In the genomic region with DNA sequence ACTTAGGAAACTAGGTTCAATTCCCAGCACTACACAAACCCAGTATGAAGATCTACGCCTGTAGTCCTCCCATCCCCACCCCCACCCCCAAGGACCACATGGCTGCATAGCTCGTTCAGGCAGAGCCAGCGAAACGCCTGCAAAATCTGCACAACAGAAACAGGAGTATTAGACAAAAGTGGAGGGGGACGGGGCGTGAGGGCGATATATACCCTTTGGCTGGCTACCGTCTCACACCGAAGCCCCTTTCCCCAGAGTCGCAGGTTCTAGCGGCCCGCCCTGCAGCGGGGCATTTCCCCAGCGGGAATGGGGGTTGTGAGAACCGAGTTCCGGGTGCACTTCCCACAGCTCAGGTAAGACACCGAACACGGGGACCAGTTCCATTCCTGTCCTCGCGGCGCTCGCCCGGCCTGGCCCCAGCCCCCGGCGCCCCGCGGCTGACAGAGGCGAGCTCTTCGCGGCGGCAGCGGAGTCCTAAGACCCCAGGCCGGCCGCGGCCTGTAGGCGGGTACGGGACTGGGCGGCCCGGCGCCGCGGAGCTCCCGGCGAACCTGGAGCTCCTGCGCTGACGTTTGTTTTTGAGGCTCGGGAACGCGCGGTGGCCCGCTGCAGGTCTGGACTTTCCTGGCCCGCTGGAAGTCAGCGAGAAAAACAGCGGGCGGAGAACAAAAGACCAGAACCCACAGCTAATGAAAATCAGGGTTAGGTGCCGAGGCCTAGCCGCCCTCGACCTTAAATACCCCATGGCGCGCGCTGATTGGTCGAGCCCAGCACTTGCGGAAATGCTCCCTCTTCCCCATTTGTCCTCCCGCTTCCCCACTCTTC, we compare ENCODE assay signal across 7 mouse cellular contexts. TPM values are rescaled to one million over a fixed set of nuclear protein-coding genes. Genes with fewer than 3 reads are reported as not detected.
DNase-seq lines count a peak whose midpoint lies in the region; ATAC-seq and TF ChIP-seq lines count a peak whose summit lies in the region.

No protein-coding gene starts in this region.

- peaks cover 18% of the 10 kb centered on the region for H3K27me3 ChIP-seq in intestine, embryonic 14.5 days (replicated peaks; ENCODE audit: control insufficient read depth, insufficient read depth, low read length)
- peaks cover 7% of the 10 kb centered on the region; the same call in 1 of the 2 replicates for H3K27me3 ChIP-seq in limb, embryonic 11.5 days (ENCODE audit: control insufficient read depth, insufficient read depth, low read length)
- peaks cover 26% of the 10 kb centered on the region for H3K27me3 ChIP-seq in midbrain, embryonic 13.5 days
- H3K27me3 ChIP-seq in small intestine, adult 2 months (ENCODE audit: control insufficient read depth, insufficient read depth, low read length): peaks cover 9% of the 10 kb centered on the region

- peak overlapping the region; percentile 62 for H3K4me3 ChIP-seq in intestine, embryonic 14.5 days (ENCODE audit: low read depth, low read length)
- peak overlapping the region; percentile 63 for H3K4me3 ChIP-seq in limb, embryonic 11.5 days (ENCODE audit: low read depth, low read length)
- peak overlapping the region; percentile 60 for H3K4me3 ChIP-seq in midbrain, embryonic 13.5 days (replicated peaks)
- H3K4me3 ChIP-seq in small intestine, adult 2 months (ENCODE audit: low read depth, low read length): peak overlapping the region; percentile 77

- TF ChIP-seq CTCF in small intestine, adult 2 months (IDR thresholded peaks at IDR 0.05; ENCODE audit: extremely low read depth, insufficient read length, insufficient replicate concordance, low read depth, low read length): no peak

- peak overlapping the region; percentile 78 for H3K27ac ChIP-seq in intestine, embryonic 14.5 days (ENCODE audit: low read depth)
- H3K27ac ChIP-seq in limb, embryonic 11.5 days (replicated peaks; ENCODE audit: low read depth, low read length): peak overlapping the region; percentile 97
- peak overlapping the region; percentile 85 for H3K27ac ChIP-seq in midbrain, embryonic 13.5 days
- H3K27ac ChIP-seq in small intestine, adult 2 months (ENCODE audit: insufficient read depth, low read depth, low read length): peak overlapping the region; percentile 26

- peak; percentile 92 for ATAC-seq in intestine, embryonic 14.5 days (replicated peaks; ENCODE audit: low FRiP score, low TSS enrichment, low read depth)
- peak; percentile 84 for ATAC-seq in limb, embryonic 11.5 days (ENCODE audit: insufficient number of reproducible peaks, low FRiP score, low TSS enrichment, low read depth)
- peak; percentile 91 for ATAC-seq in midbrain, embryonic 13.5 days

- DNase-seq in adrenal gland, adult 18-20 months (ENCODE audit: low spot score in 2 of 2): peak; percentile 66 to 79
- DNase-seq in embryo, embryonic 10 days (ENCODE audit: low spot score): peak; percentile 94
- DNase-seq in gastrocnemius, postnatal 14 days: peak; percentile 69
- peak; percentile 92 for DNase-seq in intestine, embryonic 14.5 days (ENCODE audit: low spot score)
- DNase-seq in limb, embryonic 11.5 days (ENCODE audit: low spot score): peak; percentile 96

- no peaks in the 10 kb centered on the region for H3K4me1 ChIP-seq in intestine, embryonic 14.5 days (replicated peaks; ENCODE audit: control insufficient read depth, insufficient read depth, low read length)
- H3K4me1 ChIP-seq in limb, embryonic 11.5 days (ENCODE audit: control insufficient read depth, insufficient read depth, low read length): no peaks in the 10 kb centered on the region; the same call in 1 of the 2 replicates
- peaks cover 12% of the 10 kb centered on the region for H3K4me1 ChIP-seq in midbrain, embryonic 13.5 days (replicated peaks)
- peaks cover 6% of the 10 kb centered on the region; the same call in 1 of the 2 replicates for H3K4me1 ChIP-seq in small intestine, adult 2 months (ENCODE audit: control insufficient read depth, insufficient read depth, insufficient read length, low read length)

- peak; percentile 76 for TF ChIP-seq POLR2A in small intestine, adult 2 months (IDR thresholded peaks at IDR 0.05; ENCODE audit: low read depth, low read length)

- no peaks in the 10 kb centered on the region for H3K9me3 ChIP-seq in intestine, embryonic 14.5 days (ENCODE audit: control insufficient read depth, low read length)
- H3K9me3 ChIP-seq in limb, embryonic 11.5 days (ENCODE audit: control insufficient read depth, low read length): no peaks in the 10 kb centered on the region
- H3K9me3 ChIP-seq in midbrain, embryonic 13.5 days: no peaks in the 10 kb centered on the region

- under 1% methylated on average over 64 of the region's 64 CpGs for WGBS in intestine, embryonic 14.5 days
- WGBS in limb, embryonic 11.5 days: under 1% methylated on average over 64 of the region's 64 CpGs
- under 1% methylated on average over 64 of the region's 64 CpGs for WGBS in midbrain, embryonic 13.5 days
- 2% methylated on average over 64 of the region's 64 CpGs for WGBS in small intestine, adult 2 months

- no peaks in the 10 kb centered on the region for H3K36me3 ChIP-seq in intestine, embryonic 14.5 days (ENCODE audit: control insufficient read depth, insufficient read depth, low read length)
- no peaks in the 10 kb centered on the region for H3K36me3 ChIP-seq in limb, embryonic 11.5 days (ENCODE audit: control insufficient read depth, insufficient read depth, low read length)
- H3K36me3 ChIP-seq in midbrain, embryonic 13.5 days: no peaks in the 10 kb centered on the region
- no peaks in the 10 kb centered on the region for H3K36me3 ChIP-seq in small intestine, adult 2 months (ENCODE audit: control insufficient read depth, insufficient read depth, low read length)

- intact Hi-C loops in gastrocnemius, postnatal 14 days (cut with DNase I; ENCODE audit: low total_unique reads): no loop called here

- H3K4me2 ChIP-seq in intestine, embryonic 14.5 days (ENCODE audit: low read length): peak overlapping the region; percentile 88
- peak overlapping the region; percentile 59 for H3K4me2 ChIP-seq in limb, embryonic 11.5 days (ENCODE audit: low read depth, severe bottlenecking)
- H3K4me2 ChIP-seq in midbrain, embryonic 13.5 days (replicated peaks): peak overlapping the region; percentile 80

- H3K9ac ChIP-seq in intestine, embryonic 14.5 days (ENCODE audit: low read length): peak overlapping the region; percentile 92
- peak overlapping the region; percentile 96 for H3K9ac ChIP-seq in limb, embryonic 11.5 days (ENCODE audit: low read length)
- H3K9ac ChIP-seq in midbrain, embryonic 13.5 days (replicated peaks): peak overlapping the region; percentile 85

RNA-seq across cellular contexts. Expression of gene BC107364, which starts 37.8 kb away (rescaled TPM):
- not detected for total RNA-seq in adrenal gland, adult 18-20 months (2021)
- total RNA-seq in gastrocnemius, postnatal 14 days (2021): not detected
- not detected in 2 replicates for polyA plus RNA-seq in intestine, embryonic 14.5 days (2014; fragmentation: Nextera tagmentation; extraction: Ambion mirVana)
- polyA plus RNA-seq in limb, embryonic 11.5 days (2014; fragmentation: Nextera tagmentation; extraction: Ambion mirVana): not detected in 2 replicates
- not detected in 2 replicates for polyA plus RNA-seq in midbrain, embryonic 13.5 days (2015; fragmentation: Nextera tagmentation; extraction: Ambion mirVana)
- polyA plus RNA-seq in small intestine, adult 2 months (2012; rRNA removed): not detected in 2 replicates

Comparison
In these comparisons a context has a peak if more than half of its experiments do, and no peak if none do; other contexts are left out.
1. Peak in every context shown above with its lines: DNase-seq, ATAC-seq, H3K4me3 ChIP-seq and H3K27ac ChIP-seq.
2. H3K27ac ChIP-seq: peak in every context shown above with its lines; median percentile 97 in limb, embryonic 11.5 days; 85 in midbrain, embryonic 13.5 days; 78 in intestine, embryonic 14.5 days; 26 in small intestine, adult 2 months.